Mouse (Mus musculus): ENCODE measurements at regions not wholly inside any gene's neighbourhood (a gene's known extent, or its start where the extent isn't known, plus 50 kb on each side); places are given as distances from the start of the nearest gene placed in this dataset.

- DNase-seq (ENCODE audit: extremely low read depth) = no peak
- no peaks in the 10 kb centered on the region for H3K36me3 ChIP-seq (replicated peaks in 1 of 2; ENCODE audit: control insufficient read depth in 1 of 2, insufficient read depth in 1 of 2, low read length in 1 of 2)
- H3K79me2 ChIP-seq (replicated peaks; ENCODE audit: control insufficient read depth, extremely low read depth, insufficient read depth, poor library complexity, severe bottlenecking) = no peaks in the 10 kb centered on the region
- in situ Hi-C loops (cut with MboI; ENCODE audit: low pct_ligation_motif_present, low pct_unique_long_range_greater_than_20kb, low sequenced_read_pairs) (no loop called here), dilution Hi-C loops (cut with MboI; ENCODE audit: extremely low pct_ligation_motif_present, extremely low pct_unique_long_range_greater_than_20kb, low sequenced_read_pairs) (no loop called here)
- H3K27me3 ChIP-seq (replicated peaks) = no peaks in the 10 kb centered on the region
- H3K9ac ChIP-seq (ENCODE audit: insufficient read depth, low read depth) = no peak overlapping the region
- peaks cover 16% of the 10 kb centered on the region for H3K9me3 ChIP-seq (replicated peaks; ENCODE audit: low read length)
- no peak overlapping the region for H3K4me2 ChIP-seq (ENCODE audit: insufficient read depth, low read depth, poor library complexity, severe bottlenecking)
- TF ChIP-seq ELF1 (IDR thresholded peaks at IDR 0.05; ENCODE audit: low read depth, low read length) (no peak), GABPA (IDR thresholded peaks at IDR 0.05; ENCODE audit: insufficient replicate concordance, low read depth, low read length) (no peak), POLR2AphosphoS2 (IDR thresholded peaks at IDR 0.05; ENCODE audit: low read depth, low read length) (no peak), JUN (IDR thresholded peaks at IDR 0.05; ENCODE audit: insufficient read depth, low read depth, low read length) (no peak)
- no peak overlapping the region for H3K27ac ChIP-seq (ENCODE audit: insufficient read depth, low read depth)
- H3K4me1 ChIP-seq (ENCODE audit: control insufficient read depth in 1 of 2, insufficient read depth in 2 of 2) = no peaks in the 10 kb centered on the region
- no peak overlapping the region for H3K4me3 ChIP-seq (replicated peaks in 1 of 3; ENCODE audit: low read depth in 2 of 3, low read length in 2 of 3, poor library complexity in 1 of 3)
Observed at GRCm38 (mm10) chr14:108175275-108175860, 738.6 kb downstream of the Slitrk1 start.

- TF ChIP-seq HCFC1 (IDR thresholded peaks at IDR 0.05; ENCODE audit: low read depth, low read length) (no peak), PAX5 (IDR thresholded peaks at IDR 0.05; ENCODE audit: low read length) (no peak), SMC3 (IDR thresholded peaks at IDR 0.05; ENCODE audit: low read depth, low read length) (no peak), NELFE (IDR thresholded peaks at IDR 0.05; ENCODE audit: low read depth, low read length) (no peak), ZNF384 (IDR thresholded peaks at IDR 0.05; ENCODE audit: low read depth, low read length) (no peak), UBTF (IDR thresholded peaks at IDR 0.05; ENCODE audit: low read depth, low read length) (no peak), BHLHE40 (IDR thresholded peaks at IDR 0.05; ENCODE audit: low read depth, low read length) (no peak), USF2 (conservative IDR thresholded peaks at IDR 0.05; ENCODE audit: low read depth, low read length) (no peak), KAT2A (IDR thresholded peaks at IDR 0.05; ENCODE audit: insufficient replicate concordance, low read length) (no peak), MYC (IDR thresholded peaks at IDR 0.05; ENCODE audit: low read depth, low read length) (no peak)
- no peak overlapping the region for H3K4me2 ChIP-seq (ENCODE audit: insufficient read depth, low read depth, poor library complexity, severe bottlenecking)
- no peaks in the 10 kb centered on the region for H3K79me2 ChIP-seq (replicated peaks; ENCODE audit: control insufficient read depth, extremely low read depth, insufficient read depth, poor library complexity, severe bottlenecking)
- H3K4me3 ChIP-seq (replicated peaks in 1 of 3; ENCODE audit: low read depth in 2 of 3, low read length in 2 of 3, poor library complexity in 1 of 3) = no peak overlapping the region
- H3K4me1 ChIP-seq (ENCODE audit: control insufficient read depth in 1 of 2, insufficient read depth in 2 of 2) = no peaks in the 10 kb centered on the region
- in situ Hi-C loops (cut with MboI; ENCODE audit: low pct_ligation_motif_present, low pct_unique_long_range_greater_than_20kb, low sequenced_read_pairs) = no loop called here
- no peaks in the 10 kb centered on the region for H3K27me3 ChIP-seq (replicated peaks)
- peaks cover 15% of the 10 kb centered on the region for H3K9me3 ChIP-seq (replicated peaks; ENCODE audit: low read length)
- H3K36me3 ChIP-seq (replicated peaks in 1 of 2; ENCODE audit: control insufficient read depth in 1 of 2, insufficient read depth in 1 of 2, low read length in 1 of 2) = no peaks in the 10 kb centered on the region
- no peak overlapping the region for H3K27ac ChIP-seq (ENCODE audit: insufficient read depth, low read depth)
- DNase-seq (ENCODE audit: extremely low read depth) = no peak
- dilution Hi-C loops (cut with MboI; ENCODE audit: extremely low pct_ligation_motif_present, extremely low pct_unique_long_range_greater_than_20kb, low sequenced_read_pairs) = no loop called here
- H3K9ac ChIP-seq (ENCODE audit: insufficient read depth, low read depth) = no peak overlapping the region
Observed at GRCm38 (mm10) chr14:108152981-108153380, 761.0 kb downstream of the Slitrk1 start.

GRCm38 (mm10) chr14:108123147-108123546 is 790.8 kb downstream of the Slitrk1 start:
- in situ Hi-C loops (cut with MboI; ENCODE audit: low pct_ligation_motif_present, low pct_unique_long_range_greater_than_20kb, low sequenced_read_pairs) = no loop called here
- H3K4me3 ChIP-seq (replicated peaks in 1 of 3; ENCODE audit: low read depth in 2 of 3, low read length in 2 of 3, poor library complexity in 1 of 3) = no peak overlapping the region
- no peak for TF ChIP-seq RCOR1 (conservative IDR thresholded peaks at IDR 0.05; ENCODE audit: low read depth, low read length)
- TF ChIP-seq JUND (conservative IDR thresholded peaks at IDR 0.05; ENCODE audit: low read depth, low read length) = no peak
- no peak for TF ChIP-seq BHLHE40 (IDR thresholded peaks at IDR 0.05; ENCODE audit: low read depth, low read length)
- TF ChIP-seq ELF1 (IDR thresholded peaks at IDR 0.05; ENCODE audit: low read depth, low read length) = no peak
- TF ChIP-seq ZNF384 (IDR thresholded peaks at IDR 0.05; ENCODE audit: low read depth, low read length) = no peak
- no peak for TF ChIP-seq MXI1 (IDR thresholded peaks at IDR 0.05; ENCODE audit: low read depth, low read length)
- TF ChIP-seq POLR2AphosphoS2 (IDR thresholded peaks at IDR 0.05; ENCODE audit: low read depth, low read length) = no peak
- TF ChIP-seq TBP (conservative IDR thresholded peaks at IDR 0.05; ENCODE audit: low read depth, low read length) = no peak
- no peak for TF ChIP-seq MAZ (IDR thresholded peaks at IDR 0.05; ENCODE audit: low read depth, low read length)
- TF ChIP-seq MAX (IDR thresholded peaks at IDR 0.05; ENCODE audit: low read length) = no peak
- no peak for TF ChIP-seq TCF12 (IDR thresholded peaks at IDR 0.05; ENCODE audit: low read depth, low read length)
- no peak for TF ChIP-seq GABPA (IDR thresholded peaks at IDR 0.05; ENCODE audit: insufficient replicate concordance, low read depth, low read length)
- no peak for TF ChIP-seq MYC (IDR thresholded peaks at IDR 0.05; ENCODE audit: low read depth, low read length)
- TF ChIP-seq HCFC1 (IDR thresholded peaks at IDR 0.05; ENCODE audit: low read depth, low read length) = no peak
- no peak for TF ChIP-seq KAT2A (IDR thresholded peaks at IDR 0.05; ENCODE audit: insufficient replicate concordance, low read length)
- no peak for TF ChIP-seq ZC3H11A (IDR thresholded peaks at IDR 0.05; ENCODE audit: low read depth, low read length)
- H3K36me3 ChIP-seq (replicated peaks in 1 of 2; ENCODE audit: control insufficient read depth in 1 of 2, insufficient read depth in 1 of 2, low read length in 1 of 2) = no peaks in the 10 kb centered on the region
- no peaks in the 10 kb centered on the region for H3K79me2 ChIP-seq (replicated peaks; ENCODE audit: control insufficient read depth, extremely low read depth, insufficient read depth, poor library complexity, severe bottlenecking)
- peaks cover 19% of the 10 kb centered on the region for H3K9me3 ChIP-seq (replicated peaks; ENCODE audit: low read length)
- DNase-seq (ENCODE audit: extremely low read depth) = no peak
- H3K27me3 ChIP-seq (replicated peaks) = no peaks in the 10 kb centered on the region
- no peaks in the 10 kb centered on the region for H3K4me1 ChIP-seq (ENCODE audit: control insufficient read depth in 1 of 2, insufficient read depth in 2 of 2)
- H3K4me2 ChIP-seq (ENCODE audit: insufficient read depth, low read depth, poor library complexity, severe bottlenecking) = no peak overlapping the region
- no peak overlapping the region for H3K27ac ChIP-seq (ENCODE audit: insufficient read depth, low read depth)
- dilution Hi-C loops (cut with MboI; ENCODE audit: extremely low pct_ligation_motif_present, extremely low pct_unique_long_range_greater_than_20kb, low sequenced_read_pairs) = no loop called here
- no peak overlapping the region for H3K9ac ChIP-seq (ENCODE audit: insufficient read depth, low read depth)

Measured in CH12.LX (cell line).